Mouse (Mus musculus): ENCODE results near the gene Cbfa2t2. TPM values are rescaled to one million over a fixed set of nuclear protein-coding genes. Genes with fewer than 3 reads are reported as not detected.
"Not testable (repeated sequence)": the region's sequence is repeated elsewhere in the genome, so short reads cannot be mapped to it uniquely, and the experiment has no call there.

Gene Cbfa2t2
- polyA plus RNA-seq, 1 experiment: 47.6 TPM

GRCm38 (mm10) chr2:154459851-154460250 lies 23.6 kb downstream of the Cbfa2t2 start:
- TF ChIP-seq POLR2A (IDR thresholded peaks at IDR 0.05; ENCODE audit: low read depth, low read length) (no peak), CTCF (IDR thresholded peaks at IDR 0.05; ENCODE audit: borderline replicate concordance, insufficient read depth, low read length) (no peak)
- Histone ChIP-seq H3K4me1 (ENCODE audit: control insufficient read depth, insufficient read depth, low read length) (peaks cover 21% of the 10 kb centered on the region), H3K4me3 (ENCODE audit: insufficient read depth, low read length) (no peak overlapping the region), H3K27ac (ENCODE audit: insufficient read depth, low read length) (no peak overlapping the region)

GRCm38 (mm10) chr2:154463621-154464198 lies 27.4 kb downstream of the Cbfa2t2 start:
- peak overlapping the region; percentile 66 for H3K27ac ChIP-seq (ENCODE audit: insufficient read depth, low read length)
- TF ChIP-seq CTCF (IDR thresholded peaks at IDR 0.05; ENCODE audit: borderline replicate concordance, insufficient read depth, low read length) (no peak), POLR2A (IDR thresholded peaks at IDR 0.05; ENCODE audit: low read depth, low read length) (no peak)
- H3K4me3 ChIP-seq (ENCODE audit: insufficient read depth, low read length): no peak overlapping the region
- H3K4me1 ChIP-seq (ENCODE audit: control insufficient read depth, insufficient read depth, low read length): peaks cover 20% of the 10 kb centered on the region

- Histone ChIP-seq H3K27ac (ENCODE audit: insufficient read depth, low read length) (peak overlapping the region; percentile 67), H3K4me3 (ENCODE audit: insufficient read depth, low read length) (no peak overlapping the region), H3K4me1 (ENCODE audit: control insufficient read depth, insufficient read depth, low read length) (peaks cover 17% of the 10 kb centered on the region)
- TF ChIP-seq CTCF (IDR thresholded peaks at IDR 0.05; ENCODE audit: borderline replicate concordance, insufficient read depth, low read length) (no peak), POLR2A (IDR thresholded peaks at IDR 0.05; ENCODE audit: low read depth, low read length) (no peak)
Measured at GRCm38 (mm10) chr2:154465914-154466335, 29.6 kb downstream of the Cbfa2t2 start.

- Histone ChIP-seq H3K4me1 (ENCODE audit: control insufficient read depth, insufficient read depth, low read length) (peaks cover 16% of the 10 kb centered on the region), H3K27ac (ENCODE audit: insufficient read depth, low read length) (no peak overlapping the region), H3K4me3 (ENCODE audit: insufficient read depth, low read length) (no peak overlapping the region)
- TF ChIP-seq CTCF (IDR thresholded peaks at IDR 0.05; ENCODE audit: borderline replicate concordance, insufficient read depth, low read length) (no peak), POLR2A (IDR thresholded peaks at IDR 0.05; ENCODE audit: low read depth, low read length) (no peak)
Measured at GRCm38 (mm10) chr2:154467139-154467538, 30.9 kb downstream of the Cbfa2t2 start.

- 0 out of 2 replicates have a peak overlapping the region, but pooled peaks have one; percentile 34 for H3K27ac ChIP-seq (ENCODE audit: insufficient read depth, low read length)
- TF ChIP-seq CTCF (IDR thresholded peaks at IDR 0.05; ENCODE audit: borderline replicate concordance, insufficient read depth, low read length) (no peak), POLR2A (IDR thresholded peaks at IDR 0.05; ENCODE audit: low read depth, low read length) (no peak)
- H3K4me3 ChIP-seq (ENCODE audit: insufficient read depth, low read length): no peak overlapping the region
- H3K4me1 ChIP-seq (ENCODE audit: control insufficient read depth, insufficient read depth, low read length): no peaks in the 10 kb centered on the region
Measured at GRCm38 (mm10) chr2:154474251-154475061, 38.2 kb downstream of the Cbfa2t2 start.

GRCm38 (mm10) chr2:154475062-154475349 lies 38.7 kb downstream of the Cbfa2t2 start:
- Histone ChIP-seq H3K27ac (ENCODE audit: insufficient read depth, low read length) (no peak overlapping the region), H3K4me1 (ENCODE audit: control insufficient read depth, insufficient read depth, low read length) (no peaks in the 10 kb centered on the region), H3K4me3 (ENCODE audit: insufficient read depth, low read length) (no peak overlapping the region)
- no peak for TF ChIP-seq POLR2A (IDR thresholded peaks at IDR 0.05; ENCODE audit: low read depth, low read length)
- TF ChIP-seq CTCF (IDR thresholded peaks at IDR 0.05; ENCODE audit: borderline replicate concordance, insufficient read depth, low read length): no peak

GRCm38 (mm10) chr2:154475861-154476260 lies 39.6 kb downstream of the Cbfa2t2 start:
- Histone ChIP-seq H3K27ac (ENCODE audit: insufficient read depth, low read length) (no peak overlapping the region), H3K4me3 (ENCODE audit: insufficient read depth, low read length) (no peak overlapping the region), H3K4me1 (ENCODE audit: control insufficient read depth, insufficient read depth, low read length) (no peaks in the 10 kb centered on the region)
- TF ChIP-seq POLR2A (IDR thresholded peaks at IDR 0.05; ENCODE audit: low read depth, low read length) (no peak), CTCF (IDR thresholded peaks at IDR 0.05; ENCODE audit: borderline replicate concordance, insufficient read depth, low read length) (no peak)

GRCm38 (mm10) chr2:154477028-154477427 lies 40.7 kb downstream of the Cbfa2t2 start:
- H3K27ac ChIP-seq (ENCODE audit: insufficient read depth, low read length): no peak overlapping the region
- TF ChIP-seq POLR2A (IDR thresholded peaks at IDR 0.05; ENCODE audit: low read depth, low read length): no peak
- no peak for TF ChIP-seq CTCF (IDR thresholded peaks at IDR 0.05; ENCODE audit: borderline replicate concordance, insufficient read depth, low read length)
- no peaks in the 10 kb centered on the region for H3K4me1 ChIP-seq (ENCODE audit: control insufficient read depth, insufficient read depth, low read length)
- H3K4me3 ChIP-seq (ENCODE audit: insufficient read depth, low read length): no peak overlapping the region

- H3K4me3 ChIP-seq (ENCODE audit: insufficient read depth, low read length): no peak overlapping the region
- H3K27ac ChIP-seq (ENCODE audit: insufficient read depth, low read length): no peak overlapping the region
- no peaks in the 10 kb centered on the region; the same call in 1 of the 2 replicates for H3K4me1 ChIP-seq (ENCODE audit: control insufficient read depth, insufficient read depth, low read length)
- TF ChIP-seq POLR2A (IDR thresholded peaks at IDR 0.05; ENCODE audit: low read depth, low read length) (no peak), CTCF (IDR thresholded peaks at IDR 0.05; ENCODE audit: borderline replicate concordance, insufficient read depth, low read length) (no peak)
Measured at GRCm38 (mm10) chr2:154491788-154492187, 55.5 kb downstream of the Cbfa2t2 start.

- H3K4me3 ChIP-seq (ENCODE audit: insufficient read depth, low read length); H3K4me1 ChIP-seq (ENCODE audit: control insufficient read depth, insufficient read depth, low read length); H3K27ac ChIP-seq (ENCODE audit: insufficient read depth, low read length): not testable (repeated sequence)
Measured at GRCm38 (mm10) chr2:154493559-154493958, 57.3 kb downstream of the Cbfa2t2 start.
